Mouse (Mus musculus): ENCODE measurements at regions not wholly inside any gene's neighbourhood (a gene's known extent, or its start where the extent isn't known, plus 50 kb on each side); places are given as distances from the start of the nearest gene placed in this dataset.

DNA sequence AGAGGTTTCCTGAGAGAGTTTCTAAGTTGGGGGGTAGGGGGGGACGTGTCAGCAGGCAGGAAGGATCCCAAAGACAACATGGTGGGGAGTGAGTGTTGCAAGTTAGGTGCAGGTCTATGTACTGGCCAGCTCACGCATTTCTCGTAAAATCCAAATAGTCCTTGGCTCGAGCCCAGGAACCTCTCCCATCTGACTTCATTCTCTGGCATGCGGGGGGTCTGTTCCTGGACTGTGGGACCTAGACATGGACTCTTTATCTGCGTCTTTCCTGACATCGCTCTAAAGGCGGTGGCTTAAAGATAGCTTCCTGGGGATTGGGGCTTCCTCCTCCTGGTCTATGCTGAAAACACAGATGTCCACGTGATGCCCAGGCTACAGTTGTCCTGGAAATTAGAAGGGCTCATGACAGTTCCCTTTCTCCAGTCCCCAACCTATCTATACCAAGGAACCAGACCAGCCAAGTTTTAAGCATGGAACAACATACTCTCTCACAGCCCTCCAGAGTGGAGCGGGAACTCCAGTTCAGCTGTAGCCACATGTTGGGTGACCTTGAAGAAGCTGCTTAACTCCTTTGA lies 93.7 kb upstream of the Zmiz1 start:
- Histone ChIP-seq H3K4me1 (ENCODE audit: control insufficient read depth, insufficient read depth, low read length) (no peaks in the 10 kb centered on the region; the same call in 1 of the 2 replicates), H3K9ac (ENCODE audit: low read length) (no peak overlapping the region), H3K27me3 (ENCODE audit: control insufficient read depth, insufficient read depth, low read length) (no peaks in the 10 kb centered on the region), H3K9me3 (ENCODE audit: control insufficient read depth, low read length) (no peaks in the 10 kb centered on the region), H3K36me3 (ENCODE audit: control insufficient read depth, insufficient read depth, low read length) (no peaks in the 10 kb centered on the region), H3K27ac (replicated peaks; ENCODE audit: low read depth, low read length) (no peak overlapping the region), H3K4me3 (ENCODE audit: low read depth, low read length) (no peak overlapping the region), H3K4me2 (ENCODE audit: low read depth, severe bottlenecking) (no peak overlapping the region)
- DNase-seq (ENCODE audit: low spot score) (no peak), ATAC-seq (ENCODE audit: insufficient number of reproducible peaks, low FRiP score, low TSS enrichment, low read depth) (no peak)
- WGBS, result 82% methylated on average over 10 of the region's 10 CpGs

DNA sequence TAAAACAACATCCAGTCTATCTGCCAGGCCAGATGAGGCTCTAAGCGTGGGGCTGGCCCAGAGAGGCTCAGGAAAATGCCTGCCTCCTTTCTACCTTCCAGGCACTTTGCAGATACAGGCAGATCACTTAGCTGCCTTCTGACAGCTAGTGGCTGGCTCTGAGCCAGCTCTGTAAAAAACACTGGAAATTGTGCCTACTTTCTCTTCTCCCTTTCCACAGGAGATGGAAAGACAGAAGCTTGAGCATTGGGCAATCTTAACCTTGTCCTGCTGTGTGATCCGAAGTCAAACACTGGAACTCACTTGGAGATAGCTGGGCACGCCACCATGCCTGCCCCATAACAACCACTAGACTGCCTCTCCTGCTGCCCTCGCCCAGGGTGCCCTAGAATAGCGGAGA lies 93.0 kb upstream of the Zmiz1 start:
- no peaks in the 10 kb centered on the region for H3K36me3 ChIP-seq (ENCODE audit: control insufficient read depth, insufficient read depth, low read length)
- DNase-seq (ENCODE audit: low spot score) (no peak), ATAC-seq (ENCODE audit: insufficient number of reproducible peaks, low FRiP score, low TSS enrichment, low read depth) (no peak)
- H3K9me3 ChIP-seq (ENCODE audit: control insufficient read depth, low read length), result no peaks in the 10 kb centered on the region
- no peak overlapping the region for H3K4me3 ChIP-seq (ENCODE audit: low read depth, low read length)
- 92% methylated on average over 5 of the region's 5 CpGs for WGBS
- H3K27me3 ChIP-seq (ENCODE audit: control insufficient read depth, insufficient read depth, low read length), result no peaks in the 10 kb centered on the region
- no peak overlapping the region for H3K9ac ChIP-seq (ENCODE audit: low read length)
- no peak overlapping the region for H3K4me2 ChIP-seq (ENCODE audit: low read depth, severe bottlenecking)
- no peak overlapping the region for H3K27ac ChIP-seq (replicated peaks; ENCODE audit: low read depth, low read length)
- peaks cover 2% of the 10 kb centered on the region; the same call in 1 of the 2 replicates for H3K4me1 ChIP-seq (ENCODE audit: control insufficient read depth, insufficient read depth, low read length)

DNA sequence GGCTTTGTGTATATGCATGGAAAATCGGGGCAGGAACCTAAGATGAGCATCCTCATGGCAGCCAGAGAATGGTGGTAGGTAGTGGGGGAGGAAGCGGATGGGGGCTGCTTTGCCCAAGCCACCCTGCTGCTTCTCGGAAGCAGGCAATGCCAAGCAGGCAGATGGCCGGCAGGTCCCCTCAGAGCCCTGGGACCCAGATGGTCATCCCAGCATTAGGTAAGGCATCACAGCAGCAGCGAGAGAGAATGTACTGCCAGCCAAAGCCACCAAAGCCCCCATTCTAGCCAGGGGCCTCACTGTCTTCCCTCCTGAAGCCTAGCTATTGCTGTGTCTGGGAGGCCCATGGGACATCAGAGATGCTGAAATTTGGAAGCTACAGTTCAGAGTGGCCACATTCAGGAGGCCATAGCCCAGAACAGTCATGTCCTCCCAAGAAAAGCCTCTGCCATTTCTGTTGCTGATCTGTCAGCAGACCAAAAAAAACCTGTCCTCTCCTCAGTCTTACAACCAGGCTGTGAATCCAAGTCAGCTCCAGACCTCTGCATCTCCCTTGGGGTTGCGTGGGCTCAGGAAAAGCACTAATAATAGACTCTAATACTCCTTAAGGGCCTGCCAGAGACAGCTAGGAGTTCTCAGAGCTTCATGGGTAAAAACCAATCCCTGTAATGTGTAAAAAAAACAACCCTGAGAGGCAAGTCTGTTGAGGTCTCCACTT lies 88.5 kb upstream of the Zmiz1 start:
- Histone ChIP-seq H3K36me3 (ENCODE audit: control insufficient read depth, insufficient read depth, low read length) (no peaks in the 10 kb centered on the region), H3K9me3 (ENCODE audit: control insufficient read depth, low read length) (no peaks in the 10 kb centered on the region), H3K4me3 (ENCODE audit: low read depth, low read length) (no peak overlapping the region), H3K27ac (replicated peaks; ENCODE audit: low read depth, low read length) (no peak overlapping the region), H3K27me3 (ENCODE audit: control insufficient read depth, insufficient read depth, low read length) (no peaks in the 10 kb centered on the region), H3K4me2 (ENCODE audit: low read depth, severe bottlenecking) (no peak overlapping the region), H3K9ac (ENCODE audit: low read length) (no peak overlapping the region), H3K4me1 (ENCODE audit: control insufficient read depth, insufficient read depth, low read length) (peaks cover 11% of the 10 kb centered on the region)
- no peak for DNase-seq (ENCODE audit: low spot score)
- ATAC-seq (ENCODE audit: insufficient number of reproducible peaks, low FRiP score, low TSS enrichment, low read depth), result no peak
- WGBS, result 82% methylated on average over 6 of the region's 6 CpGs

DNA sequence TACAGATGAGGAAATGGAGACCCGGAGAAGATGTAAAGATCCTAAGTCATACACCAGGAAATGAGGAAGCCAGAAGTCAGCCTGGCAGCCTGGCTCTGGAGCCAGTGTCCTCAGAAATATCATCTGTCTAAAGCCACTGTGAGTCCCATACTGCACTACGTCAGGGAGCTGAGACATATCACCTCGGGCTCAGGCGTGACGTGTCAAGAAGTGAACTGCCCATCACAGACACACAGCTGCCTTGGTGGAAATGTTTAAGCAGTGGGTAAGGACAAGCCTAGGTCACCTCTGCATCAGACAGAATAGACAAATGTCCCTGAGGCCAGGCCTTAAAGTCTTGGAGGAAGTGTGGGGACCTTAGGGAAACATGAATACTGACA lies 88.0 kb upstream of the Zmiz1 start:
- Histone ChIP-seq H3K36me3 (ENCODE audit: control insufficient read depth, insufficient read depth, low read length) (no peaks in the 10 kb centered on the region), H3K4me1 (ENCODE audit: control insufficient read depth, insufficient read depth, low read length) (peaks cover 11% of the 10 kb centered on the region), H3K4me3 (ENCODE audit: low read depth, low read length) (no peak overlapping the region), H3K9me3 (ENCODE audit: control insufficient read depth, low read length) (no peaks in the 10 kb centered on the region), H3K9ac (ENCODE audit: low read length) (no peak overlapping the region; the same call in 1 of the 2 replicates), H3K27me3 (ENCODE audit: control insufficient read depth, insufficient read depth, low read length) (no peaks in the 10 kb centered on the region), H3K4me2 (ENCODE audit: low read depth, severe bottlenecking) (no peak overlapping the region), H3K27ac (replicated peaks; ENCODE audit: low read depth, low read length) (peak overlapping the region; percentile 64)
- DNase-seq (ENCODE audit: low spot score) (no peak), ATAC-seq (ENCODE audit: insufficient number of reproducible peaks, low FRiP score, low TSS enrichment, low read depth) (no peak)
- 73% methylated on average over 5 of the region's 5 CpGs for WGBS

DNA sequence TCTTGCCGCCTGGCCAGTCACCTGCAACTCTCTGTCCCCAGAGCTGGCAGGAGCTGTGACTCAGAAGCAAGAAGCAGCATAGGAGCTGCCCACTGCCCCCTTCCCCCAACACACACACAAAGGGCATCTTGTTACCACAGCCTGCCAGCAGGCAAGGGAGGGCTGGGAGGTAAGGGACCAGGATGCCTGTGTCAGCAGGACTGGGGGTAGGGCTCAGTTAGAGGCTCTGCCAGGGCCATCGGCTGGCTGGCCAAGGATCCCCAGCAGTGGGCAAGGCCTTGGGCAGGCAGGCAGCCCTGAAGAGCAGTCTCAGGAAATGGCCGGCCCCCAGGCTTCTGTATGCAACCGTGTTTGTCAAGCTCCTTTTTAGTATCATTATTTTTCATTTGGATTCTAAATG lies 87.3 kb upstream of the Zmiz1 start:
- ATAC-seq (ENCODE audit: insufficient number of reproducible peaks, low FRiP score, low TSS enrichment, low read depth), result peak; percentile 57; the same call in 1 of the 2 replicates
- peak; percentile 49 for DNase-seq (ENCODE audit: low spot score)
- Histone ChIP-seq H3K36me3 (ENCODE audit: control insufficient read depth, insufficient read depth, low read length) (no peaks in the 10 kb centered on the region), H3K27me3 (ENCODE audit: control insufficient read depth, insufficient read depth, low read length) (no peaks in the 10 kb centered on the region), H3K27ac (replicated peaks; ENCODE audit: low read depth, low read length) (peak overlapping the region; percentile 64), H3K4me1 (ENCODE audit: control insufficient read depth, insufficient read depth, low read length) (peaks cover 11% of the 10 kb centered on the region), H3K4me3 (ENCODE audit: low read depth, low read length) (no peak overlapping the region), H3K9me3 (ENCODE audit: control insufficient read depth, low read length) (no peaks in the 10 kb centered on the region), H3K9ac (ENCODE audit: low read length) (peak overlapping the region; percentile 40; the same call in 1 of the 2 replicates), H3K4me2 (ENCODE audit: low read depth, severe bottlenecking) (no peak overlapping the region)
- 44% methylated on average over 4 of the region's 4 CpGs for WGBS

DNA sequence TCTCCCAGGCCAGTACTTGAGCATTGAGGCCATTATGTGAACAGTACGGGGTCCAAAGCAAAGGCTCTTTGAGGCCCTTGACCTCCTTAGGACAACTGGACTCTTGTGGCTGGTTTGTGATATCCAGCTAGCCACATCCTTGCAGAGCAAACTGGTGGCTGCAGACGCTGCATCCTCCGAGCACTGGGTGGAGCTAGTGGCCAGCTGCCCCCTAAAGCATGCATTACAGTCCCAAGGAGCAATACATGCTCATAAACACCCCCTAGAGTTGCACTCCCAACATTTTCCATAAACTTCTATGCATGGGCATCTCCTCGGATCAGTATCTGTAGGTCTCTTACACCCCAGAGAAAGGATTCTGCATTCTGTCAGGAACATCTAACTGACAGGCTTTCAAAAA lies 86.4 kb upstream of the Zmiz1 start:
- no peak for ATAC-seq (ENCODE audit: insufficient number of reproducible peaks, low FRiP score, low TSS enrichment, low read depth)
- DNase-seq (ENCODE audit: low spot score), result no peak
- H3K36me3 ChIP-seq (ENCODE audit: control insufficient read depth, insufficient read depth, low read length), result no peaks in the 10 kb centered on the region
- no peak overlapping the region for H3K4me3 ChIP-seq (ENCODE audit: low read depth, low read length)
- no peak overlapping the region for H3K27ac ChIP-seq (replicated peaks; ENCODE audit: low read depth, low read length)
- no peaks in the 10 kb centered on the region for H3K27me3 ChIP-seq (ENCODE audit: control insufficient read depth, insufficient read depth, low read length)
- no peak overlapping the region for H3K4me2 ChIP-seq (ENCODE audit: low read depth, severe bottlenecking)
- no peaks in the 10 kb centered on the region for H3K9me3 ChIP-seq (ENCODE audit: control insufficient read depth, low read length)
- H3K4me1 ChIP-seq (ENCODE audit: control insufficient read depth, insufficient read depth, low read length), result peaks cover 14% of the 10 kb centered on the region
- WGBS, result 54% methylated on average over 4 of the region's 4 CpGs
- no peak overlapping the region for H3K9ac ChIP-seq (ENCODE audit: low read length)

DNA sequence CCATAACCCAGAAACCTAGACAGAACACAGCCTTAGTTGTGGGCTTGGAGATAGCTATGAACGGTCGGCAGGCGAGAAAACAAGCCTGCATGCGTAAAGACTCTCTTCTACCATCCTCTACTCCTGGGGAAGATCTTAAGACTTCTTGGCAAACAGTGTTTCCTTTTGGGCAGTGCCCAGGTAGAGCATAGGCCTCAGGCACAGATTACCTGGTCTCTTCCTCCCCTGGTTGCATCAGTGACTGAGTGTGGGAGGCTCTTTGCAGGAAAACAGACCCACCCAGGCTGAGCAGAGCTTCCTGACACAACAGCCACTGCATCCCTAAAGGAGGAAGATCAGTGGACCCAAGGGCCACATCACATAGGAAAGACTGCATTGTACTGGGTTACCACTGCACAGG lies 85.8 kb upstream of the Zmiz1 start:
- DNase-seq (ENCODE audit: low spot score) (no peak), ATAC-seq (ENCODE audit: insufficient number of reproducible peaks, low FRiP score, low TSS enrichment, low read depth) (no peak)
- Histone ChIP-seq H3K9me3 (ENCODE audit: control insufficient read depth, low read length) (no peaks in the 10 kb centered on the region), H3K4me1 (ENCODE audit: control insufficient read depth, insufficient read depth, low read length) (peaks cover 14% of the 10 kb centered on the region), H3K9ac (ENCODE audit: low read length) (no peak overlapping the region), H3K4me2 (ENCODE audit: low read depth, severe bottlenecking) (no peak overlapping the region), H3K27ac (replicated peaks; ENCODE audit: low read depth, low read length) (no peak overlapping the region), H3K36me3 (ENCODE audit: control insufficient read depth, insufficient read depth, low read length) (no peaks in the 10 kb centered on the region), H3K27me3 (ENCODE audit: control insufficient read depth, insufficient read depth, low read length) (no peaks in the 10 kb centered on the region), H3K4me3 (ENCODE audit: low read depth, low read length) (no peak overlapping the region)
- WGBS, result 94% methylated on average over 4 of the region's 4 CpGs

DNA sequence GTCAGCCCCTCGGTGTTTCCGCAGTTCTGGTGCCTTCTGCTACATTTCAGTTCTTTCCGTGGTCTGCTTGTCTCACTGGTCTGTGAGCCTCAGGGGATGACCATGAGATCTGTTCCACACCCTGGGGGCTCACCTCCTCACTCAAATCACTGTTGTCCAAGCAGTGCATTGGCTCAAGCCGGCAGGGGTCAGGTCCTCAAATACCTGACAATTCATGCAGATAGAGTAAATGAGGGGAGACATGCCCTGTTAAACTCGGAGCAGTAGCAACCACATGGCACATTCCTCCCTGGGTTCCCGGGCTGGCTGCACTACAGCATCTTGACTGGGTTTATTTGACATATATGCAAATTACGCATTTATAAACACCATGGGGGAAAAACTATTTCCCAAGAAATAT lies 84.0 kb upstream of the Zmiz1 start:
- Histone ChIP-seq H3K9ac (ENCODE audit: low read length) (no peak overlapping the region), H3K4me1 (ENCODE audit: control insufficient read depth, insufficient read depth, low read length) (peaks cover 24% of the 10 kb centered on the region), H3K27me3 (ENCODE audit: control insufficient read depth, insufficient read depth, low read length) (no peaks in the 10 kb centered on the region), H3K27ac (replicated peaks; ENCODE audit: low read depth, low read length) (no peak overlapping the region), H3K9me3 (ENCODE audit: control insufficient read depth, low read length) (no peaks in the 10 kb centered on the region), H3K4me2 (ENCODE audit: low read depth, severe bottlenecking) (no peak overlapping the region), H3K36me3 (ENCODE audit: control insufficient read depth, insufficient read depth, low read length) (no peaks in the 10 kb centered on the region), H3K4me3 (ENCODE audit: low read depth, low read length) (no peak overlapping the region)
- WGBS, result 72% methylated on average over 7 of the region's 7 CpGs
- DNase-seq (ENCODE audit: low spot score) (no peak), ATAC-seq (ENCODE audit: insufficient number of reproducible peaks, low FRiP score, low TSS enrichment, low read depth) (no peak)
